Mouse (Mus musculus) forebrain, embryonic 14.5 days (tissue): ENCODE measurements at regions not wholly inside any gene's neighbourhood (a gene's known extent, or its start where the extent isn't known, plus 50 kb on each side); places are given as distances from the start of the nearest gene placed in this dataset.

Source experiments
- ATAC-seq: fragments of 200-750 bp; cut with Nextera tagmentation; 2 replicates; pipeline ENCODE4 v1.8.0; 2017; ENCODE audit warnings: mild to moderate bottlenecking, moderate library complexity
- DNase-seq: peaks from one replicate; pipeline ENCODE4 v3.0.0-alpha.2; 2015; ENCODE audit warnings: low spot score
- H3K27ac ChIP-seq: fragments of 300-500 bp; sonication (generic); 2 replicates; pipeline ENCODE4 v1.5.1; 2014; ENCODE audit warnings: low read depth, mild to moderate bottlenecking, control low read depth, low read length, moderate library complexity
- H3K27me3 ChIP-seq: fragments of 300-500 bp; sonication (generic); replicated peaks from 2 replicates; pipeline ENCODE4 v1.6.1; 2014; ENCODE audit warnings: low read length, control low read depth, mixed read lengths; ENCODE audit not compliant: control insufficient read depth, insufficient read depth
- H3K36me3 ChIP-seq: fragments of 300-500 bp; sonication (generic); 2 replicates; pipeline ENCODE4 v1.6.1; 2014; ENCODE audit warnings: low read length, control low read depth; ENCODE audit not compliant: control insufficient read depth, insufficient read depth
- H3K4me1 ChIP-seq: fragments of 300-500 bp; sonication (generic); 2 replicates; pipeline ENCODE4 v1.6.1; 2014; ENCODE audit warnings: antibody characterized with exemption, low read length, control low read depth; ENCODE audit not compliant: control insufficient read depth, insufficient read depth
- H3K4me2 ChIP-seq: fragments of 300-500 bp; sonication (generic); 2 replicates; pipeline ENCODE4 v1.6.1; 2014; ENCODE audit warnings: mild to moderate bottlenecking, control low read depth, low read length
- H3K4me3 ChIP-seq: fragments of 300-500 bp; sonication (generic); 2 replicates; pipeline ENCODE4 v1.5.1; 2014; ENCODE audit warnings: low read depth, low read length, control low read depth
- H3K9ac ChIP-seq: fragments of 300-500 bp; sonication (generic); 2 replicates; pipeline ENCODE4 v1.6.1; 2014; ENCODE audit warnings: mild to moderate bottlenecking, low read length, control low read depth, moderate library complexity
- H3K9me3 ChIP-seq: fragments of 300-500 bp; sonication (generic); replicated peaks from 2 replicates; pipeline ENCODE4 v1.6.1; 2016; ENCODE audit warnings: low read length, control low read depth, mixed read lengths; ENCODE audit not compliant: control insufficient read depth
- WGBS: fragments of 180-500 bp; shearing (Covaris S2); extraction: QIAGEN DNeasy Blood & Tissue Kit; methylation state at CpG from one replicate; pipeline ENCODE4 v1.1.7; 2014; 5-methylcytosine and 5-hydroxymethylcytosine counted together

- DNase-seq, result no peak
- 80% methylated on average over 5 of the region's 5 CpGs for WGBS
- no peaks in the 10 kb centered on the region for H3K36me3 ChIP-seq
Observed at GRCm38 (mm10) chr9:51572040-51572439, 193.1 kb upstream of the Arhgap20 start.

GRCm38 (mm10) chr9:51581601-51582000, 183.5 kb upstream of the Arhgap20 start:
- H3K4me2 ChIP-seq, result no peak overlapping the region
- no peaks in the 10 kb centered on the region for H3K36me3 ChIP-seq
- no peaks in the 10 kb centered on the region for H3K4me1 ChIP-seq
- no peaks in the 10 kb centered on the region for H3K27me3 ChIP-seq
- H3K27ac ChIP-seq, result no peak overlapping the region
- DNase-seq, result no peak
- no peak overlapping the region for H3K9ac ChIP-seq
- WGBS, result 84% methylated on average over 3 of the region's 3 CpGs
- no peak overlapping the region for H3K4me3 ChIP-seq
- no peak for ATAC-seq
- H3K9me3 ChIP-seq, result no peaks in the 10 kb centered on the region

More at GRCm38 (mm10) chr9:51572040-51572439, 193.1 kb upstream of the Arhgap20 start:
- Histone ChIP-seq H3K4me3 (no peak overlapping the region), H3K9me3 (no peaks in the 10 kb centered on the region), H3K27ac (no peak overlapping the region), H3K27me3 (no peaks in the 10 kb centered on the region), H3K4me2 (no peak overlapping the region), H3K9ac (no peak overlapping the region), H3K4me1 (no peaks in the 10 kb centered on the region)
- no peak for ATAC-seq

GRCm38 (mm10) chr9:51593707-51594106, 171.4 kb upstream of the Arhgap20 start:
- Histone ChIP-seq H3K9me3 (no peaks in the 10 kb centered on the region), H3K27ac (no peak overlapping the region), H3K36me3 (no peaks in the 10 kb centered on the region), H3K4me3 (no peak overlapping the region), H3K27me3 (no peaks in the 10 kb centered on the region), H3K9ac (no peak overlapping the region), H3K4me1 (no peaks in the 10 kb centered on the region), H3K4me2 (no peak overlapping the region)
- WGBS, result 80% methylated on average over 3 of the region's 3 CpGs
- ATAC-seq (no peak), DNase-seq (no peak)

GRCm38 (mm10) chr9:51598706-51599105, 166.4 kb upstream of the Arhgap20 start:
- WGBS, result 68% methylated on average over 2 of the region's 2 CpGs

GRCm38 (mm10) chr9:51608158-51608557, 157.0 kb upstream of the Arhgap20 start:
- ATAC-seq (no peak), DNase-seq (no peak)
- no peak overlapping the region for H3K9ac ChIP-seq
- no peak overlapping the region for H3K4me3 ChIP-seq
- WGBS, result 85% methylated on average over 1 of the region's 1 CpGs
- no peaks in the 10 kb centered on the region for H3K9me3 ChIP-seq
- H3K4me1 ChIP-seq, result no peaks in the 10 kb centered on the region
- no peaks in the 10 kb centered on the region for H3K36me3 ChIP-seq
- no peak overlapping the region for H3K4me2 ChIP-seq
- H3K27ac ChIP-seq, result no peak overlapping the region
- H3K27me3 ChIP-seq, result no peaks in the 10 kb centered on the region

More at GRCm38 (mm10) chr9:51598706-51599105, 166.4 kb upstream of the Arhgap20 start:
- no peaks in the 10 kb centered on the region for H3K4me1 ChIP-seq
- H3K9ac ChIP-seq, result no peak overlapping the region
- H3K27me3 ChIP-seq, result no peaks in the 10 kb centered on the region
- DNase-seq (peak; percentile 22), ATAC-seq (no peak)
- no peaks in the 10 kb centered on the region for H3K9me3 ChIP-seq
- H3K27ac ChIP-seq, result no peak overlapping the region
- H3K4me3 ChIP-seq, result no peak overlapping the region
- H3K4me2 ChIP-seq, result no peak overlapping the region
- H3K36me3 ChIP-seq, result no peaks in the 10 kb centered on the region

GRCm38 (mm10) chr9:51608697-51609456, 156.3 kb upstream of the Arhgap20 start:
- H3K27me3 ChIP-seq, result no peaks in the 10 kb centered on the region
- H3K9me3 ChIP-seq, result no peaks in the 10 kb centered on the region
- no peaks in the 10 kb centered on the region for H3K4me1 ChIP-seq
- no peak overlapping the region for H3K27ac ChIP-seq
- H3K4me3 ChIP-seq, result no peak overlapping the region
- no peak overlapping the region for H3K4me2 ChIP-seq
- 86% methylated on average over 6 of the region's 6 CpGs for WGBS
- no peaks in the 10 kb centered on the region for H3K36me3 ChIP-seq
- DNase-seq (no peak), ATAC-seq (no peak)
- no peak overlapping the region for H3K9ac ChIP-seq

- WGBS, result 90% methylated on average over 4 of the region's 4 CpGs
- Histone ChIP-seq H3K27ac (no peak overlapping the region), H3K9me3 (no peaks in the 10 kb centered on the region), H3K27me3 (no peaks in the 10 kb centered on the region), H3K4me2 (no peak overlapping the region), H3K36me3 (no peaks in the 10 kb centered on the region), H3K4me1 (no peaks in the 10 kb centered on the region), H3K4me3 (no peak overlapping the region), H3K9ac (no peak overlapping the region)
- ATAC-seq (no peak), DNase-seq (no peak)
Observed at GRCm38 (mm10) chr9:51626156-51626555, 139.0 kb upstream of the Arhgap20 start.

GRCm38 (mm10) chr9:51636097-51636496, 129.0 kb upstream of the Arhgap20 start:
- Histone ChIP-seq H3K9me3 (no peaks in the 10 kb centered on the region), H3K36me3 (no peaks in the 10 kb centered on the region), H3K4me2 (no peak overlapping the region), H3K27ac (no peak overlapping the region), H3K4me1 (no peaks in the 10 kb centered on the region), H3K9ac (no peak overlapping the region), H3K4me3 (no peak overlapping the region), H3K27me3 (no peaks in the 10 kb centered on the region)
- ATAC-seq (no peak), DNase-seq (no peak)
- WGBS, result 81% methylated on average over 2 of the region's 2 CpGs

- WGBS, result 90% methylated on average over 1 of the region's 1 CpGs
- DNase-seq, result peak; percentile 3
- Histone ChIP-seq H3K27ac (no peak overlapping the region), H3K4me3 (no peak overlapping the region), H3K27me3 (no peaks in the 10 kb centered on the region), H3K9me3 (no peaks in the 10 kb centered on the region), H3K4me1 (no peaks in the 10 kb centered on the region), H3K4me2 (no peak overlapping the region), H3K36me3 (no peaks in the 10 kb centered on the region), H3K9ac (no peak overlapping the region)
- no peak for ATAC-seq
Observed at GRCm38 (mm10) chr9:51636559-51637127, 128.5 kb upstream of the Arhgap20 start.
